Mouse (Mus musculus) lung, postnatal 25 days (tissue): ENCODE measurements around the gene Ano4.
"Not testable (repeated sequence)": the region's sequence is repeated elsewhere in the genome, so short reads cannot be mapped to it uniquely, and the experiment has no call there.

ENCODE experiments used
- DNase-seq: peaks from one replicate; pipeline ENCODE4 v3.0.0; 2022; ENCODE audit warnings: low spot score

The Ano4 gene

DNA sequence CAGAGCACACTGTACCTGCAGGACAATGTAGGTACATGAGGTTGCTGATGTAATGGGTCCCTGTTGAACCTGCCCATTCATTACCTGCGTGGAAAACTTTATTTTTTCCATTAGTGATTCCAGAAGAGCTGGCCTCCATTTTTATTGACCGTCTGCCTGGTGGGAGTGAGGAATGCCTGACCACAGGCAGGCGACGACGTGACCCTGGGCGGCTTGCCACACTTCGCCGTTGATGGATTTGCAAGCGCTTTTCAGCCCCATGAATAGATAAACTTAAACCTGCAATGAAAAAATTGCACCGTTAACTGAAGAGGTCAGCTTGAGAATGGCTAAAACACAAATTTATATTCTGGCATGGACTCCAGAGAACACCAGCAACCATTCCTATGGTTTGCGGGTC is 195.4 kb downstream of the Ano4 start:
- DNase-seq: no peak

DNA sequence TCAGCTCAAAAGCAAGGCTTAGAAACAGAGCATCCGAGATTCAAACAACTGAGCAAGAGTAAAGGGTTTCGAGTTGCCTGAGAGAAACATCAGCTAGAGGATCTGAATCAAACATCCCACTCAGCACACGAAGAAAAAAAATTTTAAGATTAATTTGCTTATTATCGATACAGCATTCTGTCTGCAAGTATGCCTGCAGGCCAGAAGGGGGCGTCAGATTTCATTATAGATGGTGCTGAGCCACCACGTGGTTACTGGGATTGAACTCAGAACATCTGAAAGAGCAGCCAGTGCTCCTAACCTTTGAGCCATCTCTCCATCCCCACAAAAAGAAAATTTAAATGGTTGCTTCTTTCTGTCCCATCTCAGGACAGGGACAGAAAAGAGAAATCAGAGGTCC is 223.2 kb downstream of the Ano4 start:
- DNase-seq: no peak

DNA sequence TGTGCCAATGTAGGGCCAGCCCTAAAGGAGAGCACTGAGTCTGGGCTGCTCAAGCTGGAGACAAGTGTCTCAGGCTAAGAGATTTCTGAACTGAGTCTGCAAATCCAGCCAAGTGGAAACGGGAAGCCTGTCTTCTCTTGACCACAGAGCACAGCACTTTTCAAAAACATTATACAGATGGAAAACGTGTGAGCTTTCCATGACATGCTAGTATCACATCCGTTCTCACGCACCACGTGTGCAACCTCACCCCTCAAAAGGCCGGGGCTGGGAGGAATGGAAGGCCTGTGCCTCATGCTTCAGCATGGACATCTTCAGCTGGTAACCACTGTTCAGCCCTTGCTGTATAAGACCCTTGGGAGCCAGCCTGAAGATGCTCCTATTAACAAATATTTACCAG is 230.2 kb downstream of the Ano4 start:
- DNase-seq: no peak

DNA sequence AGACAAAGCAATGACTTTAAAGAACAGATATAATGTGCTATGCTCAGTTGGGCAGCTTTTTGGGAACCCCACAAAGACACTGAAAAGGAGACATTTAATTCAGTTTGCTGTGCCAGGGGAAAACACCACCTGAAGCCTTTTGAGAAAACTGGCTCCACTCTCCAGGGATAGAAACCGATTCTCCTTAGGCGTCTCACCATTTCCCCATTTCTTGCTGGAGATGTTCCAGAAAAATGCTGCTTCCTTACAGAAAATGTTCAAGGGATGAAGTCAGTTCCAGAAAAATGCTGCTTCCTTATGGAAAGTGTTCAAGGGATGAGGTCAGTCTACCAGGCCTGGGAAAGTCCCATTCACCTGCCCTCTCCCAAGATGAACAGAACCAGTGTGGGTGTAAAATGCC is 233.1 kb downstream of the Ano4 start:
- DNase-seq: no peak

DNA sequence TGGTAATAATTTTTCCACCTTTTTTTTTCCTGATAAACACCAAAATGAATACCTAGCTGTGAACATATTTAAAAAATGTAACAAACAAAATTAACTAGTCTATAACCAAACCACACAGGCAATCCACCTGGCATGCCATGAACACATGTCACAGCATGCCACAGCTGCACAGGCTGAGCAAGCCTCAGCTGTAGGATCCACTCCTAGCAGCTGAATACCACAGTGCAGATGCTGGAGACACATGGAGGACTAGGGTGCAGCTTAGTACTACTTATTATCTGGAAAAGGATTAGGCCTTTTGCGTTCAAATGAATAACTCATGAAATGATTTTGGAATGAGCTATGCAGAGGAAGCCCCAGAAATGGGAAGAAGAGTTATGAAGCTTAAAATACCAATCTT is 233.6 kb downstream of the Ano4 start:
- DNase-seq: no peak

DNA sequence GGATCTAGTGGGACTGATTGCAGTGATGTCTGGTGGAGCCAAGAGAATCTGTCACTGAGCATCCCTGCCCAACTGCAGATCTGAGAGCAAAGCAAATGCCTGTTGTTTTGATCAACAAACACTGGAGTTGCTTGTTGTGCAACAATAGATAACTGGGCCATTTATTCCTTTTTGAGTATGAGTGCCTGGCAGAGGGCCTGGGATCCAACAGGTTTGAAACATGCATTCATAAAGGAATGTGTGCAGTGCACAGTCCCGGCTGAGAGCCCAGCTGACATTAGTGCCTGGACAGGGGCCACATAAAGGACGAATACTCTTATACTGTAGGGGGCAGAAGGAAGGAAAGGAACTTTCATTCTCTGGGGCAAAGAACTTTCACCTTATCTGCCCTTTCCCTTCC is 241.0 kb downstream of the Ano4 start:
- no peak for DNase-seq

DNA sequence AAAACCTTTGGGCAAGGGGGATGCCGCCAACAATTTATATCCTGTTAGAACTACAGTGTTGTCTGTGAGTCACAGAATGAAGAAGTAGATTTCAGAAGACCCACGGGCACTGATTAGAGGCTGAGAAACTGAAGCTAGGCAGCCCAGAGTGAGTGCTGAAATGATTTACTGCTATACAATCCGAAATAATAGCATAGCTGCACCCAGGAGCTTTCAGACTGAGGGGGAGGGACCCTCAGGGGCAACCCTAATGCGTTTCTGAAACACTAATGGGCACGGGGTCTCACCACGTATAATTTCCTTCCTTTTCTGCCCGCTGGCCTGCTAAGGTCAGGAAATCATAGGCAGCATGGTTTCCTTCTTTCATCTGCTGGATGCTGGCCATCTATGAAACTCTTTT is 242.5 kb downstream of the Ano4 start:
- DNase-seq: no peak

DNA sequence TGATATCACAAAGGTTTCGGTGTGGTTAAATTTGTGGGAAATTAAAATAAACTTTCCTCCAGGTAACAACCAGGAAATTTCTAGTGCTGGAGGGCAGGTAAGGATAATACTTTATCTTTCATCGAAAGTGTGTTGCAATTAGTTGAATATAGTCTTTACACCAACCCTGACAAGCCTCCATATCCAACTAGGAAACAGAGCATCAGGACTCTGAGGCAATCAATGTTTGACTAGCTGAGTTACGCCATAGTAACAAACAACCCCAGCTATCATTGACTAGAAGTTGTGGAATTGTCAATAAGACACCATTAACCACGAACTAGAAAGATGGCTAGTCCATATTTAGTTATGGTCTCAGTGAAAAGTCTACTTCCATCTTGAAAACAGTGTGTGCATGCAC is 246.4 kb downstream of the Ano4 start:
- DNase-seq: no peak

DNA sequence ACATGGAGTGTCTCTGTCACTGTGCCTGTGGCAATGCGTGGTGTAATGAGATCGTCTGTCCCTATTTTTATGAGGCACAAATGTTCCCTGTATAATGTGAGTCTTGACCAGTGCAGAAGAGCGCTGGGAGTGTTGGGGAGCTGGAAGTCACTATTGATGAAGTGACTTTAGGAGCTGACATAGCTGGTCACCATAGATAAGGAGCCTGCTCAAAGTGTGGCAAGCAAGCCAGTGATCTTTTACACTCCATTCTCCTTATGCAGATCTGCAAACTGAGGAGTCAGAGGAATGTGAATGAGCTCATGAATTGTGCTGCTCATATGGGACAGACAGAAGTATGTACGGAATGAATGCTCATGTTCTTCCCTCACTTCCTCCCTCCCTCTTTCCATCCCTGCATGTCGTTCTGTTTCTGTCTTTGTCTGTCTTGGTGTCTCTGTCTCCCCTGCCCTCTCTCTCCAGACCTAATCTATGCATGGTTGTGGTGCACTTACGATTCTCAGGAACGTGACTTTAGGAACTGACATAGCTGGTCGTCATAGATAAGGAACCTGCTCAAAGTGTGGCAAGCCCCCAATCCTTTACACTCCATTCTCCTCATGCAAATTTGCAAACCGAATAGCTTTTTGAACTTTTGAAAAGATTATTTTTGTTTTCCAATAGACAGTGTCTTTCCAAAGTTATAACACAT is 252.1 kb downstream of the Ano4 start:
- no peak for DNase-seq

DNA sequence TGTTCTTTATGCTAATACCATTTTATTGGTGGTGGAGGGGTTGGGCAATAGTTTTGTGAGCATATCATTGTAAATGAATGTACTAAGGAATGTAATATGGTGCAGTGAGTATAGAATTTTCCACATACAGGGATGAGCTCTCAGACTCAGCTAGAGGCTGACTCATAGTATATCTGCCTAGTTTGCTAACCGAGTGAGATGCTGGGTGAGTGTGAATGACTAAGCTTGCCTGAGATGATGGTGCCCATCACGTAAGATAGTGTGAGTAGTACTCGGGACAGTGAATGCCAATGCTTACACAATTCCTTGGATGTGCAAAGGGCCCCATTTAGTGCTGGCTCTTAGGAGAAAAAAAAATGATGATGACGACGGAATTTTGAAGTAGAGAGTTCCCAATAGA is 267.1 kb downstream of the Ano4 start:
- DNase-seq: no peak

DNA sequence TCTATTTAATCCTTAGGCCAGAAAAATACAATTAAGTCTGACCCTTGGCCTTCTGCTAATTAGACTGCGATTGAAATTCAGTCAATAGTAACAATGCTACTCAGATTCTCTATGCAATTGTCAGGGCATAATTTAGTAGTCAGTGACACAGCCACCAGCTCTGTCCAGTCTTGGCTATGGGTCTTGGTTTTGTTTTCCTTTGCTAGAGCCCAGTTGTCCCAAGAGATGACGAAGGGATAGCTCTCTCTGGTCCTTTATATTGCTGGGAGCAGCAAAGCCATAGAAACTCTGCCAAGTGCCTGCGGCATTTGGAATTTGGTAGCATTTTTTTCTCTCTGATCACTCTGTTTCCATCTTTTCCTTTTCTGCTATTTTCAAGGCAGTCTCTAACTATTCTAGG is 288.7 kb downstream of the Ano4 start:
- DNase-seq: no peak

DNA sequence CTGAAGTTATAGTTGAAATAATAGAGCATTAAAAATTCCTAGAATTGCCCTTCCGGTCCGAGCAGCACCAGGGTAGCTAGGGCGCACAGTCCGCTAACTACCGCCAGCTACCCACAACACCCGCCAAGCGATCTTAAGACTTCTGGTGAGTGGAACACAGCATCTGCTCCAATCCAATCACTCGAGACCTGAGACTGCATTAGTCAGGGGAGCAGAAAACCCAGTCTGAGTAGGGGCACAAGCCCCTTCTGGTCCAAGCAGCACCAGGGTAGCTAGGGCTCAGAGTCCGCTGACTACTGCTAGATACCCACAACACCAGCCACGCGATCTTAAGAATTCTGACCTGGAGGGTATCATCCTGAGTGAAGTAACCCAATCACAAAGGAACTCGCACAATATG is 299.6 kb downstream of the Ano4 start:
- not testable (repeated sequence) for DNase-seq

DNA sequence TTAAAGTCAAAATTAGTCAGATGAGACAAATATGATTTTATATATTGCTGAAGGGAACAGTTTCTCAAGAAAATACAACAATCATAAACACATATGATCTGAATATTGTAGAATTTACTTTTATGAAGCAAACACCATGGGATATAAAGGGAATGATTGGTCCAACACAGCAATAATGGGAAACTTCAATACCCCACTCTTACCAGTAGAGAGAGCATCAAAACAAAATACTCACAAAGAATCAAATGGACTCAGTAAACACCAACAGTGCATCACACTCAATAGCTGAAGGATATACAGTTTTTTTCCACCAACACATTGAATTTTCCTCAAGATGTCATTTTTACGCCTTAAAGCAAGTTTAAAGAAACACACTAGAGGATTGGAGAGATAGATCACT is 300.4 kb downstream of the Ano4 start:
- DNase-seq: no peak

DNA sequence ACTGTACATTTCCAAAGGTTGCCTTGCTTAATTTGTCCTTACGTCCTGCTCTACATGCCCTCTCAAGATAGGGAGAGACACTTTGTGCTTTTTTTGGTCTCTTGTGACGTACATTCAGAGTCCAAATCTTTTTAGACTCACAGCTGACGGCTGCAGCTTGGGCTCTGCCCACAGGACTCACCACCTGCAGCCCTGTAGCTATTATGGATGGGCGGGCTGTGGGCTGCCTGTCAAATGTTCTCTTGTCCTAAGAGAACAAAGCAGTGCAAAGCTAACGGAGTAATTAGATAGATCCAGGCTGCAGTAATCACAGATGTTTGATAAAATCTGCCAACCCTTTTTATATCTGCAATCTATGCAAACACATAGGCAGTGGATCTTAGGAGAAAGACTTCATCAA is 325.6 kb downstream of the Ano4 start:
- no peak for DNase-seq

DNA sequence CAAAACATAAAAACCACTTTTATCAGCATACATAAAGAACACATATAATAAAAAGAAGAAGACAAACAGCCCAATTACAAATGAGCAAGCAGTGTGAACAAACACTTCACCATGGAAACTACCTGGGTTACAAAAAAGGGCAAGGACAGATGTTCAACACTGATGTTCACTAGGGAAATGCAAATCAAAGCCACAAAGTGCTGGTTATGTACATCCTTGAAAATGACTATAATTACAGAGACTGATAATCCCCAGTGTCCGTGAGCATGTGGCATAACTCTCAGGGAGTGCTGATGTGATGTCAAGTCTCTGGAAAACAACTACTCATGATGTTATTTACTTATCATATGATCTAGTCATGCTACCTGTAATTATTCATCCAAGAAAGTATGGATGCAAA is 336.3 kb downstream of the Ano4 start:
- no peak for DNase-seq

DNA sequence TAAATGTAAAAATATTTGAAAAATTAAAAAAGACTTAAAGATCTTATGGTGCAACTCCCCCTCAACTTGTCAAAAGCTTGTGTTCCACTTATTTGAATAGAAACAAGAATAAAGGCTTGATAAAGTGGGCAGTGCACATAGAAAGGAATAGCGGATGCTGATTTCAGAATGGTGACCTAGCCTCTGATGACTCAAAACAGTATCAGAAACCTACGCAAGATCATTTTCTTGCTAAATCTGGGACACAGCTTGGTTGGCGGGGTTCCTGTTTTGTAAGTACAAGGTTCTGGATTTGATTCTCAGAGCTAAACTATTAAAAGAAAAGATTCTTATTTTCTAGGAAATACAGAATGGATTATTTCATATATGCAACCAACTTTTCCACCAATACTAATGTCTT is 340.0 kb downstream of the Ano4 start:
- no peak for DNase-seq

DNA sequence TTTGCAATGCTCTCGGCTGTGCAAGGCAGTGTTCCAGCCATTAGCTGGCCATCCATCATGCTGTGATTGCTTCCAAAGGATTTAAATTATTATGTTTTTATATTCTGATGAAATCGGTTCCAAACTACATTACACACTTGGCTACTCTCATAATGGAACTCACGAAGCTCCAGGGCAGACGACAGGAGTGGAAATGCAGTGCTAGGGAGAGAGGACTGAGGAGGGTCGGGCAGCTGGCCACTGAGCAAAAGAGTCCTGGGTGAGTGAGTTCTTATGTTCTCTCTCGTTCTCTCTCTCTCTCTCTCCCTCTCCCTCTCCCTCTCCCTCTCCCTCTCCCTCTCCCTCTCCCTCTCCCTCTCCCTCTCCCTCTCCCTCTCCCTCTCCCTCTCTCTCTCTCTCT is 357.6 kb downstream of the Ano4 start:
- no peak for DNase-seq

DNA sequence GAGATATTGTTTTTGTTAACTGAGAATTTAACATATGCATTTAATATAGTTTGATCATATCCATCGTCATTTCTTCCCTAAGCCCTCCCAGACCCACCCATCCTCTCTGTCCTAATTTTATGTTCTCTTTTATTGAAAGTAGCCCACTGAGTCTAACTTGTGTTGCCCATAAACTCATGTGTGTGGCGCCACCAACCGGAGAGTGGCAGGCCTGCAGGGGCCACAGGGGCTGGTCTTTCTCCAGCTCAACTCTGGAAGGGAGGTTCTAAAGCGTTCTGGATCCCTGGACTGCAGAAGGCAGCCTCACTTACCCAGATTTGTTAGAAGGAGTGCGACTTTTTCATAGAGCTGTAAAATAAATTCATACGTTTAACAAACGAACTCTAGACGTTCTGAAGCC is 361.1 kb downstream of the Ano4 start:
- no peak for DNase-seq

DNA sequence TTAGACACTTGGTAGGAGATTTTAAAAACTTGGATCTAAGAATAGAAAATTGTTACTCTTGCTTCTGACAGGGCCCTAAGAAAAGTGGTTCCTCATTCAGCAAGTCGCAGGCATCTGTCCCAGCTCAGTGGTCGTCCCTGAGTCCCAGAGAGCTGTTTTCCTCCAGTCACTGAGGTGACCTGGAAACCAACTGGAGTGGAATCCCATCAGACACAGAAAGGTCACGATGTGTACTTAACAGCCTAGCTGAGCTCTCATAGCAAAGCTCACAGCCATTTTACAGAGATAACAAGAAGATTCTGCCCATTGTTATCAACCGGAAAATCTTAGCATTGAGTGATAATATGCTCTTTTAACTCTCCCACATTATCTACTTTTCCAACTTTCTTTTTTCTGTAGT is 365.1 kb downstream of the Ano4 start:
- DNase-seq: no peak

DNA sequence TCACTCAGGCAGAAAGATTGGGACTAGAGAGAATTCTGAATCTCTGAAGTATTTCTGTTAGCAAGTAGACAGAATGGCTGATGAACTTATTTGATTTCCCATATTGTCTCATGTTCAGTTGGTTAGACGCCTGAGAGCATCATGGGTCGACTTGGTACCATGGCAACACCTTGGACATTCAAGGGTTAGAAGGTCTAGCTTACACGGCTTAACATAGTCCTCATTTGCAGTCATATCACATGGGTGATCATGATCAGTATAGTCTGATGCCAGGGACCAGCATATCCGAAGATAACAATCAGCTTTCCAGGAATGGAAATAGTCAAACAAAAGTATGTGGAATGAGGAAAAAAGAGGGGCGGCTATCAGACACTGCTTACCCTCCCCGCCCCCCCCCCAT is 365.6 kb downstream of the Ano4 start:
- no peak for DNase-seq

DNA sequence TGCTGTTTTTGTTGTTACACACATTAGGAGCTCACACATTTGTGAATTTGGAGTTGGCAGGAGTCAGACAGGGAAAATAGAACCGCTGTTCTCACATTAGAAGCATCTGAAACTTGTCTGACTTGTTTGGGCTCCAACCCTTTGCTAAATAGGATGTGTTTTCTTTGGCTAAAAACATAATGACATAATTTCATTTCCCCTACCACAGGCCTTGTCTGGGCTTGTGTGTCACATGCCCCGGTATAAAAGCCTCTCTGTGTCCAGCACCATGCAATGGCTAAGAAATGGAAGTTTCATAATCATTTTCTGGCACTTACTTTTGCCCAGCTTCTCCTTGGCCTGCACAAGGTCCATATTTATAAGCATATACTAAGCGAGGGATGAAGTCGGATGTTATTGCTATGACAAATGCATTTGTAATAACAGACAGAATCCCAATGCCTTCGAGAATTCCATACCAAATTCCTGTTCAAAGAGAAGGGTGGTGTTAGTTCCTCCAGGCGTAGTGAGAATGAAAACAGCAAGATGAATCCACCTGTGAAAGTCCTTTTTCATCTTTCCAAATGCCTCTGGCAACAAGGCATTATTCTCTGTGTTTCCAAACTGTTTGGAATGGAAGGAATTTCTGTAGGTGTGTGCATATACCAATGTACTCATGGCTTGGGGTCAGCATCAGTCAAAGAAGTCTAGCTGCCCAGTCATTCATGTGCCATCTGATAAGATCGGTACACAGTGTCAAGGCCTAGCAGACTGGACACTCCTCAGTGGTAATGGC is 373.4 kb downstream of the Ano4 start:
- no peak for DNase-seq

DNA sequence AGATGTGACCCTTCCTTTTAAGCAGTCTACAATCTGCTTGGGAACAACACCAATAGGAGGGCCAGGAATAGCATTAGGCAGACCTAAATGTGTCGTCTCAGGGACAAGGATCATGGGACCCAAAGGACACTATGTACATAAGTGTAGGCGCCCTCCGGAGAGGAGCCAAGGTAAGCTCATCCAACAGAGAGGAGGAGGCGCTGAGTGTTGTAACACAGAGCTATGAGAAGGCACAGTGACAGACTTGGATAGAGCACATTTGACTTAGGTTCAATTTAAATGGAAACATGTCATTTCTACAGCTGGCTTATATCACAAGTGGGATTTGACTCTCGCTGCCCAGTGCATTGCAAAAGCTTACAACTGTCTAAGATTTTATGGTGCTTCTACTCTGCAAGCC is 376.0 kb downstream of the Ano4 start:
- no peak for DNase-seq

DNA sequence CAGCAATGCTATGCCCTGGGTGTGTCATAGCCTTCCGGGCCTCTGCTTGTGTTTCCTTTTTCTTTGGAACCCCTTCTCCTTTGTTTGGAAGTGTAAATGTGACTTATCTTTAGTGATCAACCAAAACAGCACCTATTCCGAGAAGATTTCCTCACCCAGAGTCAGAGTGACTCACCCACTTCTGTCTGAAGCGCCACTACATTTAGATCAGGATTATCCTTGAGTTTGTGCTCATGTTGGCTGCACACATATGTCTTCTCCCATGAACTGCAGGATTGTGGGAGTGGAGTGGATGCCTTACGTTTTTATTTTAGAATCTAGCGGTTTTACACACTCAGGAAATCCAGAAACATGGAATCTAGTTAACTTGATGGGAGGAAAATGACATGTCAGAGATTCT is 383.8 kb downstream of the Ano4 start:
- DNase-seq: no peak

DNA sequence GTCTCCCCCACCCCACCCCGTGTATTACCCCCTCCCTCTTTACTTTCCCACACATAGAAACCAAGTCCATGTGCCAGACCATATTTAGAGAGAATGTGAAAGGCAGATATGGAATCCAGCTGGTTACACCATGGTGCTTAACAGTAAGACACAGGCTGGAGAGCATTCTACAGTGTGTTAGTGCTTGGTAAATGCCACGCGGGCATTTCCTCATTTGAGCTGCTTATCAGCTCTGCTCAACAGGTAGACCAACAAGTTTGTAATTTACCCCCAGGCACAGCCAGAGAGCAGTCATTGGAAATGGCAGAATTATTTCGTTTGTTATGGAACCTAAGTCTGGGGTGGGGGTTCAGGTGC is 394.3 kb downstream of the Ano4 start:
- DNase-seq: no peak
